Mouse (Mus musculus) large intestine, adult 2 months (tissue): ENCODE results near the gene Olfr1378. TPM values are rescaled to one million over a fixed set of nuclear protein-coding genes. Genes with fewer than 3 reads are reported as not detected.

Experiments used
- polyA plus RNA-seq: library from polyadenylated mRNA; depleted of rRNA; stranded (reverse); fragments of >200 nt; gene quantifications from 2 replicates; pipeline ENCODE4 v1.2.3, GENCODE M21; 2012; rRNA removed

Olfr1378 gene
- polyA plus RNA-seq, 1 experiment: not detected

Other genes with a start within 250 kb of the Olfr1378 start
- 0.19 and 0.55 TPM in 2 replicates for gene Zfp354c, start 138.8 kb upstream of the Olfr1378 start, polyA plus RNA-seq
- 0.06 and 0.08 TPM in 2 replicates for gene Zfp879, start 125.0 kb upstream of the Olfr1378 start, polyA plus RNA-seq
- gene Grm6, start 115.8 kb upstream of the Olfr1378 start, polyA plus RNA-seq: 0.23 and 0.45 TPM in 2 replicates
- 0.15 and 0.40 TPM in 2 replicates for gene Zfp454, start 78.9 kb upstream of the Olfr1378 start, polyA plus RNA-seq
- gene Zfp2, start 50.4 kb upstream of the Olfr1378 start, polyA plus RNA-seq: 0.58 and 1.1 TPM in 2 replicates
- gene Zfp354b, start 34.9 kb upstream of the Olfr1378 start, polyA plus RNA-seq: 0.04 TPM in 1 of 2 replicates, not detected in the other
- not detected in 2 replicates for gene 4933414I15Rik, start 22.8 kb upstream of the Olfr1378 start, polyA plus RNA-seq
- gene Prop1, start 12.8 kb upstream of the Olfr1378 start, polyA plus RNA-seq: not detected in 2 replicates
- gene Olfr1377, start 15.4 kb downstream of the Olfr1378 start, polyA plus RNA-seq: not detected in 2 replicates
- gene Olfr51, start 37.1 kb downstream of the Olfr1378 start, polyA plus RNA-seq: not detected in 2 replicates
- gene Olfr54, start 47.7 kb downstream of the Olfr1378 start, polyA plus RNA-seq: not detected in 2 replicates
- not detected in 2 replicates for gene Olfr1375, start 81.6 kb downstream of the Olfr1378 start, polyA plus RNA-seq
- 0.61 and 1.3 TPM in 2 replicates for gene Zfp354a, start 92.7 kb downstream of the Olfr1378 start, polyA plus RNA-seq